Mouse (Mus musculus) testis, adult 2 months (tissue): Measurements from ENCODE around the gene Ifitm5.

ENCODE experiments used
- CTCF ChIP-seq: fragments of 200-500 bp; IDR thresholded peaks from 2 replicates; pipeline ENCODE4 v1.5.1; 2012; ENCODE audit warnings: low read depth, mild to moderate bottlenecking, inconsistent platforms, low read length, moderate library complexity; ENCODE audit not compliant: control insufficient read depth, insufficient read depth, insufficient replicate concordance
- POLR2A ChIP-seq: fragments of 200-500 bp; IDR thresholded peaks from 2 replicates; pipeline ENCODE4 v1.6.1; 2012; ENCODE audit warnings: low read depth, mild to moderate bottlenecking, inconsistent platforms, low read length, moderate library complexity; ENCODE audit not compliant: control insufficient read depth

DNA sequence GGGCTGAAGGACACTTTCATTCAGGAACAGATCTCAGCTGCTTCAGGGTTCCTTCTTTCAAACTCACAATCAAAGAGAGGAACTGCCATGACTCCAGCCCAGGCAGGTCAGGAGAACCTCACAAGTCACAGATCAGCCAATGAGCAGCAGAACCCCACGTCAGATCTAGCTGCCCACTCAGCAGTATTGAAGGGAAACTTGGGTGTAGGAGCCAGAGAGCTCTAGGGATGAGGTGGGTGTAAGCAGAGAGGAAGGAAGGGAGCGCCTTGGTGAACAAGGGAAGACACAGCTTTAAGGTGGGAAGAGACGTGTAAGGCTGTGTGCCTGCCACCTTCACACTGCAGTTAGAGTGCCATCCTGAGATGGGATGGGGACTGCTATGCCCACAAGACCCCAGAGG is 37.8 kb downstream of the Ifitm5 start:
- no peak for TF ChIP-seq CTCF
- TF ChIP-seq POLR2A: no peak
